Mouse (Mus musculus): ENCODE measurements around the gene Dgat2l6.

- TF ChIP-seq POLR2A (IDR thresholded peaks at IDR 0.05; ENCODE audit: control insufficient read depth, low read depth, low read length): no peak
- no peak for TF ChIP-seq CTCF (IDR thresholded peaks at IDR 0.05; ENCODE audit: control insufficient read depth, insufficient read depth, insufficient replicate concordance, low read depth, low read length)
Measured at GRCm38 (mm10) chrX:100565696-100566095, 41.1 kb downstream of the Dgat2l6 start.
